Mouse (Mus musculus) thymus, adult 2 months (tissue): ENCODE measurements around the gene Col8a2.

ENCODE experiments used
- CTCF ChIP-seq: fragments of 200-500 bp; IDR thresholded peaks from 2 replicates; pipeline ENCODE4 v1.5.1; 2012; ENCODE audit warnings: mild to moderate bottlenecking, control low read depth, low read length, moderate library complexity, borderline replicate concordance; ENCODE audit not compliant: control insufficient read depth, poor library complexity, insufficient read depth; ENCODE audit errors: extremely low read depth
- POLR2A ChIP-seq: fragments of 200-500 bp; IDR thresholded peaks from 2 replicates; pipeline ENCODE4 v1.6.1; 2012; ENCODE audit warnings: mild to moderate bottlenecking, low read length, control low read depth, moderate library complexity; ENCODE audit not compliant: control insufficient read depth, poor library complexity, insufficient read depth; ENCODE audit errors: extremely low read depth

DNA sequence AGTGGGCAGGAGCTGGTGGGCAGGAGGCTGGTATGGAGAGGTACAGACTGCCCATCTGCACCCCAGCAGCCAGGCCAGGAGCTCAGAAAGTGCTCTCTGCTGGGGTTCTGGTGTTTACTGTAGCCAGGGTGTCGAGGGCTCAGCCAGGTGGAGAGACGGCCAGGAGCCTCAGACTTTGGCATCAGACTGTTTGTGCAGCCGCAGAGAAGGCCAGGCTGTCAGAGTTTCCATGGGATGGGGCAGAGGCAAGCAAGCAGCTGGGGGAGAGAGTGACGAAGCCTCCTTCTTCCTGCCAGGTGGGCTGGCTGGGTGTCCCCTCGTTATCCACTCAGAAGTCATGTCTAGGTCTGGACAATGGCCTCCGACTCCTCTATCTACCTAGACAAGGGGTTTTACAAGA, 8.6 kb downstream of the Col8a2 start:
- TF ChIP-seq CTCF: no peak
- TF ChIP-seq POLR2A: no peak
